Mouse (Mus musculus): ENCODE measurements at regions not wholly inside any gene's neighbourhood (a gene's known extent, or its start where the extent isn't known, plus 50 kb on each side); places are given as distances from the start of the nearest gene placed in this dataset.

DNA sequence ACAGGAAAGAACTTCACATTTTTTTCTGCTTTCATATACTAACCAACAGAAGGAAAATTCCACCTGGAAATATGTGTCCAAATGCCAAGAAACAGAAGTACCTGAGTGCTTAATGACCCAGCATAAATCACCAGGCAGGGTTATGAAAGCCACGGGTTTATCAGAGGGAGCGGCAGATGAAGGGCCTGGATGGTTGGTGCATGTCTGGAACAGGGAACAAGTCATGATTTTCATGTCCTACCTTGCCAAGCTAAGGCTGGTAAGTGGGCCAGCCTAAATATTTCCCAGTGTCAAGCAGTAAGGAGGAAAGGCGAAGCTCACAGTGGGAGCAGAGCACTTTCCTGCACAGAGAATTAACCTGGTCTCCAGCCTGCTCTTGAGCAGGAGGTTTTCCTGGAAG is 132.3 kb upstream of the Foxq1 start:
- WGBS, result 76% methylated on average over 3 of the region's 3 CpGs
- DNase-seq (no peak), ATAC-seq (ENCODE audit: insufficient read depth) (no peak)
- no peak for TF ChIP-seq CTCF (IDR thresholded peaks at IDR 0.05; ENCODE audit: low read depth)
- no peaks in the 10 kb centered on the region for H3K27me3 ChIP-seq (ENCODE audit: insufficient read depth, low read length)
- no peak overlapping the region for H3K9ac ChIP-seq
- H3K36me3 ChIP-seq (ENCODE audit: insufficient read depth), result no peaks in the 10 kb centered on the region
- H3K27ac ChIP-seq (ENCODE audit: low read depth), result no peak overlapping the region
- H3K9me3 ChIP-seq (ENCODE audit: low read depth, low read length), result no peaks in the 10 kb centered on the region
- no peaks in the 10 kb centered on the region for H3K4me1 ChIP-seq (ENCODE audit: insufficient read depth)
- no peak overlapping the region for H3K4me2 ChIP-seq
- H3K4me3 ChIP-seq (ENCODE audit: low read depth, low read length), result no peak overlapping the region

DNA sequence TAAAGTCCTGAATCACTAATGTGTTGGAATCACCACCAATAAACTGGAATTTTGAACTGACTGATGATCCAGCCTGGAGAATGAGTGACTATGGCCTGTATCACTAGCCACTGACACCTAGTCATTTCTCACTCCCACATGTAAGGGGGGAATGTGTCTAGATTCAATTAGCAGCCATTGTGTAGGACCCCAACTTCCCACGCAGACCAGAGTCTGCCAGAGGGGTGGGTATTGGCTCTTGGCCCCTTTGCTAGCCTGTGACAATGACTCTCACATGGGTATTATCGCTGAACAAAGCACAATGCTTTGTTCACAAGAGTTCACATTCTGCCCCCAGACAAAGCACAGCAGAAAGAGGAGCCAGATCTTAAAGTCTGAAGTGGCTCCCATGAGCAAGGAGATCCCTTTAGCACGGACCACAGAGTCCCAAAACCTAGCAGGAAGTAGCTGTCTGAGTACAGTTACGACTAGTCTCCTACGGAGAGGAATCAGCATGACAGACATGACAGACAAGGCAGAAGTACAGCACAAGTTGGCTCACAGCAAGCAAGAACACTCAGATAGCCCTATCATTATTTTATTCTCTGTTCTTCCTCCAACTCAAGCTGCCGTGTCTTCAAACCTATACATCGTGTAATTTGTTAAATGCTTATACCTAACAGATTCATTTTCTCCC is 130.0 kb upstream of the Foxq1 start:
- no peak for DNase-seq
- Histone ChIP-seq H3K9ac (no peak overlapping the region), H3K27me3 (ENCODE audit: insufficient read depth, low read length) (no peaks in the 10 kb centered on the region), H3K4me2 (no peak overlapping the region), H3K4me3 (ENCODE audit: low read depth, low read length) (no peak overlapping the region), H3K36me3 (ENCODE audit: insufficient read depth) (no peaks in the 10 kb centered on the region), H3K27ac (ENCODE audit: low read depth) (no peak overlapping the region), H3K9me3 (ENCODE audit: low read depth, low read length) (no peaks in the 10 kb centered on the region), H3K4me1 (ENCODE audit: insufficient read depth) (no peaks in the 10 kb centered on the region)
- WGBS, result 64% methylated on average over 7 of the region's 7 CpGs
- no peak for ATAC-seq (ENCODE audit: insufficient read depth)
- TF ChIP-seq CTCF (IDR thresholded peaks at IDR 0.05; ENCODE audit: low read depth), result no peak

DNA sequence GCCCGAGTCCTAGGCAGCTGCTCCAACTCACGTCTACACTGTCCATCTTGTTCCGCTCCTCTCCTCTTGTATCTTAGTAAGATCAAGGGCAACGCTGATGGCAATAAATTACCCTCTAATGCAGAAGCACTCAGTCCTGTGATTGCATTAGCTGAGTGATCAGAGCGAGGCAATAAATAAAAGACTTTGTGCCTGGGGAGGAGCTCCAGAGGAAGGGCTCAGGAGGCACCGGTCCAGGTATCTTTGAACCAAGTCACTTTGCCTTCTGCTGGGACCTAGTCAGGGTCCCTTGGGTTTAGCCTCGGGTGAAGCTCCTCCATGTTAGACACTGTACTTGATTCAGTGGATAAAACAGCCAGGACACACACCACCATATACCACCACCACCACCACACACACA is 119.5 kb upstream of the Foxq1 start:
- no peaks in the 10 kb centered on the region for H3K4me1 ChIP-seq (ENCODE audit: insufficient read depth)
- H3K27ac ChIP-seq (ENCODE audit: low read depth), result no peak overlapping the region
- no peak overlapping the region for H3K4me2 ChIP-seq
- 66% methylated on average over 7 of the region's 7 CpGs for WGBS
- DNase-seq, result no peak
- H3K4me3 ChIP-seq (ENCODE audit: low read depth, low read length), result no peak overlapping the region
- no peak overlapping the region for H3K9ac ChIP-seq
- no peaks in the 10 kb centered on the region for H3K9me3 ChIP-seq (ENCODE audit: low read depth, low read length)
- no peak for ATAC-seq (ENCODE audit: insufficient read depth)
- no peaks in the 10 kb centered on the region for H3K27me3 ChIP-seq (ENCODE audit: insufficient read depth, low read length)
- TF ChIP-seq CTCF (IDR thresholded peaks at IDR 0.05; ENCODE audit: low read depth), result no peak
- H3K36me3 ChIP-seq (ENCODE audit: insufficient read depth), result no peaks in the 10 kb centered on the region

DNA sequence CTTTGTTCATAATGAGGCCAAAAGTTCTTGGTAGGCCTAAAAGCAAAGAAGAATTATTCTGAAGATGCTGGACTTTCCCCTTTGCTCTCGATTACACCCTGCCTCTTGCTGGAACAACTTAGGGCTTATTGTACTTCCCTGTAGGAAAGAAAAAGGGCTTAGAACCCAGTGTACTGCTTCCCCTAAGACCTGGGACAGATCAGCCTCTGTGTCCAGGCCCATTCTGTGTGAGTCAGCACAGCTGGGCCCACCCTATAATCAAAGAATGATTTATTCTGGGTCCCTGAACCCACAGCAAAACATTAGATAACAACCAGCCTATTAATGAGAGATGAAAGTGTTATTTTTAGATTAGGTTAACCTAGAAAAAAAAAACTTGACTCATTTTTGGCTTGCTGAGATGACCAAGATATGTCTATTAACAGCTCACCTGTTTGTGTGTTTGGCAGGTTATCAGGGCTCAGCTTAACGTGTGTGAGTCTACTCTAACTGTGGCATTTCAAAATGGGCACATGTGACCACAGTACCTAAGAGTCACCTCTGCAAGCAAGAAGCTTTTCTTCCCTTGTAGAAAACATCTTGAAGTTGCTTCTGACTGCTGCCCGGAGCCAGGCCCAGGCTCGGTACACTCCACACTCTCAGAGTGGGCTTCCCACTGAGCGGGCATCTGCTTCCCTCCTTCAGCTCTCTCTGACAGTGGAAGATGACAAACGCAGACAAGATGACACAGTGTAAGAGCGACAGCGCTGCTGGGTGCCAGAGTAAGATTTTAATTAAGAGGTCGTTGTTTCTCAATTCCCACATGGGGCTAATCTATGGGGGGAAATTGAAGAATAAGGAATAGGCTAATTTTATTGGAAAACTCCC is 115.9 kb upstream of the Foxq1 start:
- no peak overlapping the region for H3K9ac ChIP-seq
- no peak for DNase-seq
- WGBS, result 61% methylated on average over 9 of the region's 9 CpGs

DNA sequence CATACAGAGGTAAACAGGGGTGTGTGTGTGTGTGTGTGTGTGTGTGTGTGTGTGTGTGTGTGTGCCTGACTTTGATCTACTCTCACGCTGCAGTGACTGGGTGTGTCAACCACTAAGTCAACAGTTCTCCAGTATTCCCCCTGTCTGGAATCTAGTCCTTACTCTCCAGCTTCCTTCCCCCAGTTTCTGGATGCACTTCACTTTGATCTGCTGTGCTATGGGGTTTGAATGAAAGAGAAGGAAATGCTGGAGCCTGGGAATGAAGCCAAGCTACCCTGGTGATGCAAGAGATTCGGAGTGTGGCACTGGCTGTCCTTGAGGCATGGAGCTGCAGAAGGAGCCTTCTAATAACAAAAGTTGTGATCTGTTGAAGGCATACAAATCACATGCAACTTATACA is 97.1 kb upstream of the Foxq1 start:
- no peaks in the 10 kb centered on the region for H3K36me3 ChIP-seq (ENCODE audit: insufficient read depth)
- ATAC-seq (ENCODE audit: insufficient read depth), result peak; percentile 87
- peak; percentile 88 for DNase-seq
- 13% methylated on average over 2 of the region's 2 CpGs for WGBS
- no peak for TF ChIP-seq CTCF (IDR thresholded peaks at IDR 0.05; ENCODE audit: low read depth)
- no peaks in the 10 kb centered on the region for H3K9me3 ChIP-seq (ENCODE audit: low read depth, low read length)
- H3K27me3 ChIP-seq (ENCODE audit: insufficient read depth, low read length), result no peaks in the 10 kb centered on the region
- no peak overlapping the region for H3K9ac ChIP-seq
- no peak overlapping the region for H3K4me3 ChIP-seq (ENCODE audit: low read depth, low read length)
- H3K27ac ChIP-seq (ENCODE audit: low read depth), result no peak overlapping the region
- no peaks in the 10 kb centered on the region for H3K4me1 ChIP-seq (ENCODE audit: insufficient read depth)
- no peak overlapping the region for H3K4me2 ChIP-seq

More for the DNA sequence above, 115.9 kb upstream of the Foxq1 start:
- H3K36me3 ChIP-seq (ENCODE audit: insufficient read depth), result no peaks in the 10 kb centered on the region
- H3K4me2 ChIP-seq, result no peak overlapping the region
- TF ChIP-seq CTCF (IDR thresholded peaks at IDR 0.05; ENCODE audit: low read depth), result no peak
- no peaks in the 10 kb centered on the region for H3K27me3 ChIP-seq (ENCODE audit: insufficient read depth, low read length)
- H3K9me3 ChIP-seq (ENCODE audit: low read depth, low read length), result no peaks in the 10 kb centered on the region
- no peak for ATAC-seq (ENCODE audit: insufficient read depth)
- H3K4me1 ChIP-seq (ENCODE audit: insufficient read depth), result no peaks in the 10 kb centered on the region
- H3K27ac ChIP-seq (ENCODE audit: low read depth), result no peak overlapping the region
- H3K4me3 ChIP-seq (ENCODE audit: low read depth, low read length), result no peak overlapping the region

DNA sequence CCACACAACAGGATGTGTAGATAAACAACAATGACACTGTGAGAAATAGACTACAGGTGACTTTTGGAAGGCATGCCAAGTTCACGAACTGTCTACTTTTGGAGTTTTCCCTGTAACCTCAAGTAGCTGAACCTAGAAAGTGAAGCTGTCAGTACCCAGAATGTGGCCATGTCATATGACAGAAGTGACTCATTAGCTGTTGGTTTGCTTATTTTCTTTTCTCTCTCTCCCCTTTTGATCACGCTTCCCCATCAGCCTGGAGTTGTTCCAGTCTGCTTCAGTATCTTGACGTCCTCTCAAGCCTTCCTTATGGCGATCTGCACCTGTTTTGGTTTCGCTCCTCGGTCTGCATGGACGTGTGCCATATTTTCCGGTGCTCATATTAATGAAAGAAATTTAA is 90.8 kb upstream of the Foxq1 start:
- no peak for ATAC-seq (ENCODE audit: insufficient read depth)
- no peaks in the 10 kb centered on the region for H3K36me3 ChIP-seq (ENCODE audit: insufficient read depth)
- DNase-seq, result no peak
- H3K4me2 ChIP-seq, result no peak overlapping the region
- no peak overlapping the region for H3K4me3 ChIP-seq (ENCODE audit: low read depth, low read length)
- no peaks in the 10 kb centered on the region for H3K9me3 ChIP-seq (ENCODE audit: low read depth, low read length)
- TF ChIP-seq CTCF (IDR thresholded peaks at IDR 0.05; ENCODE audit: low read depth), result no peak
- WGBS, result 50% methylated on average over 8 of the region's 8 CpGs
- no peaks in the 10 kb centered on the region for H3K4me1 ChIP-seq (ENCODE audit: insufficient read depth)
- no peaks in the 10 kb centered on the region for H3K27me3 ChIP-seq (ENCODE audit: insufficient read depth, low read length)
- H3K27ac ChIP-seq (ENCODE audit: low read depth), result no peak overlapping the region
- H3K9ac ChIP-seq, result no peak overlapping the region

DNA sequence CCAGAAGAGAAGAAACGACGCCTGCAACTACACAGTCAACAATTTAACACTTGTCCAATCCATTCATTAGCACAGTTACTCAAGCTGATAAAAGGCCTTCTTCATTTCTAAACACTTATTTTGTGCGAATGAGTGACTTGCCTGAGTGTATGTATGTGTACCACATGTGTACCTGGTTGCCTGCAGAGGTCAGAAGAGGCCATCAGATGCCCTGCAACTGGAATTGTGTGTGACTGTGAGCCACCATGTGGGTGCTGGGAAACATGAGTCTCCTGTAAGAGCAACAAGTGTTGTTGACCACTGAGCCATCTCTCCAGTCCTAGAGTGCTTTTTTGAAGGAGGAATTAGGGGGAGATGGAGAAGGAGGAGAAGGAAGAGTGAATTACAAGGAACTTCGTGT is 90.2 kb upstream of the Foxq1 start:
- Histone ChIP-seq H3K9me3 (ENCODE audit: low read depth, low read length) (no peaks in the 10 kb centered on the region), H3K9ac (no peak overlapping the region), H3K4me1 (ENCODE audit: insufficient read depth) (no peaks in the 10 kb centered on the region), H3K27ac (ENCODE audit: low read depth) (no peak overlapping the region), H3K36me3 (ENCODE audit: insufficient read depth) (no peaks in the 10 kb centered on the region), H3K4me2 (no peak overlapping the region), H3K4me3 (ENCODE audit: low read depth, low read length) (no peak overlapping the region), H3K27me3 (ENCODE audit: insufficient read depth, low read length) (no peaks in the 10 kb centered on the region)
- no peak for TF ChIP-seq CTCF (IDR thresholded peaks at IDR 0.05; ENCODE audit: low read depth)
- no peak for ATAC-seq (ENCODE audit: insufficient read depth)
- WGBS, result 69% methylated on average over 4 of the region's 4 CpGs
- DNase-seq, result no peak
